Mouse (Mus musculus) liver, embryonic 13.5 days (tissue): ENCODE measurements around the gene Plin5. TPM values are rescaled to one million over a fixed set of nuclear protein-coding genes. Genes with fewer than 3 reads are reported as not detected.
"Not testable (repeated sequence)": the region's sequence is repeated elsewhere in the genome, so short reads cannot be mapped to it uniquely, and the experiment has no call there.

Experiments used
- ATAC-seq: fragments of 200-750 bp; cut with Nextera tagmentation; 2 replicates; pipeline ENCODE4 v1.8.0; 2017; ENCODE audit warnings: low read depth, mild to moderate bottlenecking, moderate number of reproducible peaks, moderate library complexity
- DNase-seq: peaks from one replicate; pipeline ENCODE4 v3.0.0; 2022
- H3K27ac ChIP-seq: fragments of 300-500 bp; sonication (generic); 2 replicates; pipeline ENCODE4 v1.5.1; 2015; ENCODE audit warnings: moderate library complexity, mild to moderate bottlenecking, inconsistent platforms
- H3K27me3 ChIP-seq: fragments of 300-500 bp; sonication (generic); 2 replicates; pipeline ENCODE4 v1.6.1; 2015; ENCODE audit warnings: mild to moderate bottlenecking, inconsistent platforms
- H3K36me3 ChIP-seq: fragments of 300-500 bp; sonication (generic); 2 replicates; pipeline ENCODE4 v1.6.1; 2015; ENCODE audit warnings: mild to moderate bottlenecking, inconsistent platforms
- H3K4me1 ChIP-seq: fragments of 300-500 bp; sonication (generic); replicated peaks from 2 replicates; pipeline ENCODE4 v1.6.1; 2015; ENCODE audit warnings: inconsistent platforms
- H3K4me2 ChIP-seq: fragments of 300-500 bp; sonication (generic); 2 replicates; pipeline ENCODE4 v1.6.1; 2015; ENCODE audit warnings: inconsistent platforms, mild to moderate bottlenecking, moderate library complexity
- H3K4me3 ChIP-seq: fragments of 300-500 bp; sonication (generic); replicated peaks from 2 replicates; pipeline ENCODE4 v1.5.1; 2015; ENCODE audit warnings: mild to moderate bottlenecking, inconsistent platforms
- H3K9ac ChIP-seq: fragments of 300-500 bp; sonication (generic); 2 replicates; pipeline ENCODE4 v1.6.1; 2015; ENCODE audit warnings: mild to moderate bottlenecking, inconsistent platforms
- H3K9me3 ChIP-seq: fragments of 300-500 bp; sonication (generic); replicated peaks from 2 replicates; pipeline ENCODE4 v1.6.1; 2016; ENCODE audit warnings: inconsistent platforms
- WGBS: fragments of 180-500 bp; shearing (Covaris S2); methylation state at CpG from one replicate; pipeline ENCODE4 v1.1.7; 2015; ENCODE audit not compliant: insufficient replicate concordance; 5-methylcytosine and 5-hydroxymethylcytosine counted together
- polyA plus RNA-seq: library from polyadenylated mRNA; unstranded; fragments of >200 nt; fragmentation: Nextera tagmentation; extraction: Ambion mirVana; gene quantifications from 2 replicates; pipeline ENCODE4 v1.2.1, GENCODE M21; 2015

Plin5 gene
- polyA plus RNA-seq, 1 experiment from 2014 or later: 0.32 TPM

DNA sequence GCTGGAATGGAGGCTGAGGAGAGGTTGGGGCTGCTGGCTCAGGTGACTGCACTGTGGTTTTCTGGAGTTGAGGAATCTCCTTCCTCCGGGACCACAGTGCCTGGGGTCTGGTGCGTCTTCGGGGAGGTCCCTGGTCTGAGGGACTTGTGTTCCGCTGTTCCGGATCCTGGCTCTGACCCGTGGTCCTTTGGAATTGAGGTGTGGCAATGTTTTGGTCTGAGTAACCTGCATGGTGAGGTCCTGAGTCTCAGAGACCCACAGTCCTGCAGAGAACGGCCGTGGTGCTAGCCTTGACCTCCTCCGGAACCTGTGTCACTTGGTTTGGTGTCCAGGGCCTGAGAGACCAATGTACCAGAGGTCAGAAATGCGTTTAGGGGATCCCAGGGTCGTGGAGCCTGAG, 37.5 kb downstream of the Plin5 start:
- Histone ChIP-seq H3K27ac (peak overlapping the region; percentile 73), H3K36me3 (peaks cover 21% of the 10 kb centered on the region), H3K4me2 (peak overlapping the region; percentile 97), H3K9me3 (no peaks in the 10 kb centered on the region), H3K9ac (peak overlapping the region; percentile 91), H3K4me1 (peaks cover 46% of the 10 kb centered on the region), H3K4me3 (peak overlapping the region; percentile 86), H3K27me3 (no peaks in the 10 kb centered on the region)
- DNase-seq (no peak), ATAC-seq (no peak)
- WGBS: under 1% methylated on average over 11 of the region's 11 CpGs

GRCm38 (mm10) chr17:56078880-56079795, 38.3 kb downstream of the Plin5 start, which contains the start of gene Hdgfl2:
Gene Hdgfl2 (plus strand): TSS chr17:56079634.
- peak; percentile 100 for DNase-seq
- Histone ChIP-seq H3K9me3 (no peaks in the 10 kb centered on the region), H3K27me3 (no peaks in the 10 kb centered on the region), H3K4me3 (peak within 1 kb of the TSS; percentile 86), H3K4me2 (peak within 1 kb of the TSS; percentile 97), H3K36me3 (peaks cover 21% of the 10 kb centered on the region), H3K4me1 (peaks cover 52% of the 10 kb centered on the region), H3K27ac (peak within 1 kb of the TSS; percentile 82), H3K9ac (peak within 1 kb of the TSS; percentile 91)
- WGBS: under 1% methylated on average over 61 of the region's 61 CpGs
- peak; percentile 90 for ATAC-seq

DNA sequence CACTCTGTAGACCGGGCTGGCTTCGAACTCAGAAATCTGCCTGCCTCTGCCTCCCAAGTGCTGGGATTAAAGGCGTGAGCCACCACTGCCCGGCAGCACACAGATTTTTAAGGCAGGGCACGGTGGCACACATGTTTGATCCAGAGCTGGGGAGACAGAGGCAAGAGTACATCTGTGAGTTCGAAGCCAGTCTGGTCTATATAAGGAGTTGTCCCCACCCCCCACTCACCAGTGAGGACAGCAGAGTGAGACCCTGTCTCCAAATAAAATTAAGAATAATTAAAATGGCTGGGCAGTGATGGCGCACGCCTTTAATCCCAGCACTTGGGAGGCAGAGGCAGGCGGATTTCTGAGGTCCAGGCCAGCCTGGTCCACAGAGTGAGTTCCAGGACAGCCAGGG, 39.0 kb downstream of the Plin5 start:
- H3K4me2 ChIP-seq: peak overlapping the region; percentile 71
- peak overlapping the region; percentile 86 for H3K4me3 ChIP-seq
- H3K36me3 ChIP-seq: peaks cover 16% of the 10 kb centered on the region
- H3K4me1 ChIP-seq: peaks cover 60% of the 10 kb centered on the region
- not testable (repeated sequence) for H3K9me3 ChIP-seq, DNase-seq, ATAC-seq, H3K27me3 ChIP-seq
- 58% methylated on average over 9 of the region's 9 CpGs for WGBS
- peak overlapping the region; percentile 82 for H3K27ac ChIP-seq
- H3K9ac ChIP-seq: peak overlapping the region; percentile 63

GRCm38 (mm10) chr17:56077523-56077922, 39.9 kb downstream of the Plin5 start:
- Histone ChIP-seq H3K4me3 (no peak overlapping the region), H3K9ac (no peak overlapping the region), H3K4me2 (no peak overlapping the region), H3K27me3 (no peaks in the 10 kb centered on the region), H3K36me3 (peaks cover 12% of the 10 kb centered on the region), H3K9me3 (no peaks in the 10 kb centered on the region), H3K4me1 (peaks cover 58% of the 10 kb centered on the region), H3K27ac (no peak overlapping the region)
- 76% methylated on average over 5 of the region's 5 CpGs for WGBS
- DNase-seq: no peak
- ATAC-seq: no peak

DNA sequence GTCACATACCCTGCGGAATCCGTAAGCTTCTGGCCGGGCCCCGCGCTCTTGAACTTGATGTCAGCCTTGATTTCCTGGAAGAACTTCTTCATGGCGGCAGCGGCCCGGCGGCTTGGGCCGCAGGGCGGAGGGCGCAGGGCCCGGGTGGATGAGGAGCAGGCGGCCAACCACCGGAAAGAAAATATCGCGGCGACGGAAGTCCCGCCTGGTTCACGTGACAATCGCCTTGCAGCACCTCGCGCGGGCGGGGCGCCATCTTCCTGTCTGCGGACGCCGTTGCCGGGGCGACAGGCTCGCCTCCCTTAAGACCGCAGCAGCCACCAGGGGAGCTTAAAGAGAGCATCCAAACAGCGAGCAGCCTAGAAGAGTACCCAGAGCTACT, 42.6 kb downstream of the Plin5 start, which contains the start of gene Ubxn6:
Gene Ubxn6 (minus strand): TSS at position 202 of the 382 bp plus-strand sequence.
- Histone ChIP-seq H3K4me3 (peak within 1 kb of the TSS; percentile 67), H3K4me2 (peak within 1 kb of the TSS; percentile 83), H3K9me3 (no peaks in the 10 kb centered on the region), H3K9ac (peak within 1 kb of the TSS; percentile 75), H3K27me3 (no peaks in the 10 kb centered on the region), H3K36me3 (peaks cover 31% of the 10 kb centered on the region), H3K4me1 (peaks cover 31% of the 10 kb centered on the region), H3K27ac (peak within 1 kb of the TSS; percentile 93)
- DNase-seq: peak; percentile 93
- ATAC-seq: peak; percentile 13
- WGBS: under 1% methylated on average over 35 of the region's 35 CpGs

- WGBS: 8% methylated on average over 22 of the region's 22 CpGs
- H3K4me3 ChIP-seq: peak overlapping the region; percentile 67
- ATAC-seq (peak; percentile 18), DNase-seq (peak; percentile 84)
- no peaks in the 10 kb centered on the region for H3K27me3 ChIP-seq
- peak overlapping the region; percentile 93 for H3K27ac ChIP-seq
- H3K9me3 ChIP-seq: no peaks in the 10 kb centered on the region
- peaks cover 30% of the 10 kb centered on the region for H3K4me1 ChIP-seq
- H3K4me2 ChIP-seq: peak overlapping the region; percentile 83
- H3K9ac ChIP-seq: peak overlapping the region; percentile 75
- H3K36me3 ChIP-seq: peaks cover 37% of the 10 kb centered on the region
These were observed 43.1 kb downstream of the Plin5 start for GRCm38 (mm10) chr17:56074097-56074826.

- no peak overlapping the region for H3K27ac ChIP-seq
- H3K4me3 ChIP-seq: no peak overlapping the region
- no peaks in the 10 kb centered on the region for H3K9me3 ChIP-seq
- no peaks in the 10 kb centered on the region for H3K27me3 ChIP-seq
- ATAC-seq: no peak
- peaks cover 24% of the 10 kb centered on the region for H3K4me1 ChIP-seq
- peaks cover 57% of the 10 kb centered on the region for H3K36me3 ChIP-seq
- 83% methylated on average over 5 of the region's 5 CpGs for WGBS
- H3K4me2 ChIP-seq: no peak overlapping the region
- no peak for DNase-seq
- no peak overlapping the region for H3K9ac ChIP-seq
These were observed 45.2 kb downstream of the Plin5 start for GRCm38 (mm10) chr17:56072243-56072642.

- H3K4me3 ChIP-seq: no peak overlapping the region
- no peak overlapping the region for H3K27ac ChIP-seq
- H3K4me2 ChIP-seq: no peak overlapping the region
- H3K27me3 ChIP-seq: no peaks in the 10 kb centered on the region
- DNase-seq (no peak), ATAC-seq (no peak)
- H3K4me1 ChIP-seq: peaks cover 24% of the 10 kb centered on the region
- no peak overlapping the region for H3K9ac ChIP-seq
- peaks cover 68% of the 10 kb centered on the region for H3K36me3 ChIP-seq
- no peaks in the 10 kb centered on the region for H3K9me3 ChIP-seq
These were observed 46.3 kb downstream of the Plin5 start for GRCm38 (mm10) chr17:56071126-56071525.

DNA sequence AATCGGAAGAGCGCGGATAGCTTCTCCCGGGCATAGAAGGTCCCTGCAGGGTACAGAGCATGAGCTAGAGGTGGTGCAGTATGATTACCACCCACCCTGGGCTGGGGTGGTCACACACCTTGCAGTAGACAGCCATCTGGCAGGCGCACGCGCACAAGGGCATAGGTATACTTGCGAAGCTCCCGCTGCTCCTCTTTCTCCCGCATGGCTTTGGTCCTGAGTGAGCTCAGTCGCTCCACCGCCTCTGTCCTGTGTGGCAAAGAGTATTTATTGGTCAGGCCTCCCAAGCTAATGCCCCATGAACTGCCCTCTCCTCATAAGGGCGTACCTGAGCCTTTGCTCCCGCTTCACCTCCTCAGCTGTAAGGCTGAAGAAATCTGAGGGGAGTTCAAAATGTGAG, 48.3 kb downstream of the Plin5 start:
- no peak overlapping the region for H3K27ac ChIP-seq
- WGBS: 96% methylated on average over 14 of the region's 14 CpGs
- ATAC-seq (no peak), DNase-seq (no peak)
- H3K9me3 ChIP-seq: no peaks in the 10 kb centered on the region
- no peak overlapping the region for H3K9ac ChIP-seq
- H3K36me3 ChIP-seq: peaks cover 89% of the 10 kb centered on the region
- no peak overlapping the region for H3K4me2 ChIP-seq
- no peak overlapping the region for H3K4me3 ChIP-seq
- H3K27me3 ChIP-seq: no peaks in the 10 kb centered on the region
- peaks cover 8% of the 10 kb centered on the region for H3K4me1 ChIP-seq

DNA sequence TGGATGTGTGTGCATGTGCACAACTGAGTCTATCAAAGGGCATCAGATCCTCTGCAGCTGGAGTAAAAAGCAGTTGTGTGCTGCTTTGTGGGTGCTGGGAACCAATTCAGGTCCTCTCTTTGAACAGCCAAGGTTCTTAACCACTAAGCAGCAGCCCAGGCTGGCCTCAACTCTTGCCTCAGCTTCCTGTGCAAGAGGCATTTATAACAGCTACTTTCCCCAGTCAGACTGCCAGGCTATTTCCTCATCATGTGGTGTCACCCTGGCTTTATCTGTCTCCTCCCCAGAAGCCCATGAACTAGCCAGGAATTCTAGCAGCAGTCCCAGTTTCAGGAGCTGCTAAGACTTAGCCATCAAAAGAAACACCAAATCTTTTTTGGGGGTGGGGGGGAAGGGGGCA, 50.9 kb downstream of the Plin5 start:
- no peaks in the 10 kb centered on the region for H3K27me3 ChIP-seq
- H3K27ac ChIP-seq: no peak overlapping the region
- no peak overlapping the region for H3K4me3 ChIP-seq
- ATAC-seq: no peak
- no peak overlapping the region for H3K4me2 ChIP-seq
- peaks cover 12% of the 10 kb centered on the region for H3K4me1 ChIP-seq
- DNase-seq: no peak
- no peak overlapping the region for H3K9ac ChIP-seq
- H3K9me3 ChIP-seq: no peaks in the 10 kb centered on the region
- peaks cover 100% of the 10 kb centered on the region for H3K36me3 ChIP-seq

DNA sequence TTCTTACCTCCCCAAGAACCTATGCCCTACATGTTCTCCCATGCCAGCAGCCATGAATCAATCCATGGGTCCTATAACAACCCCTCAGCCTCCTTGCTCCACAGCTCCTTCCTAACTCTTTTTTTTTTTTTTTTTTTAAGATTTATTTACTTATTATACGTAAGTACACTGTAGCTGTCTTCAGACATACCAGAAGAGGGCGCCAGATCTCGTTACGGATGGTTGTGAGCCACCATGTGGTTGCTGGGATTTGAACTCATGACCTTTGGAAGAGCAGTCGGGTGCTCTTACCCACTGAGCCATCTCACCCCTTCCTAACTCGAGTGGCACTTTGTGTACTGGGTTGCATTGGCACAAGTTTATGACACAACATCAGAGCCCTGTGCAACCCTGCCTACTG, 51.7 kb downstream of the Plin5 start:
- H3K9me3 ChIP-seq, H3K27ac ChIP-seq, H3K27me3 ChIP-seq, H3K9ac ChIP-seq, H3K4me3 ChIP-seq, ATAC-seq, H3K4me2 ChIP-seq, DNase-seq: not testable (repeated sequence)
- H3K4me1 ChIP-seq: peaks cover 12% of the 10 kb centered on the region
- WGBS: 74% methylated on average over 6 of the region's 6 CpGs
- H3K36me3 ChIP-seq: peaks cover 100% of the 10 kb centered on the region
